Mouse (Mus musculus): ENCODE measurements around the gene Srsf12. TPM values are rescaled to one million over a fixed set of nuclear protein-coding genes. Genes with fewer than 3 reads are reported as not detected.
A peak's percentile ranks its signal among the peaks of the same experiment; 100 is the strongest.

Gene Srsf12
- polyA plus RNA-seq, 1 experiment from 2014 or later: 44.2 TPM

DNA sequence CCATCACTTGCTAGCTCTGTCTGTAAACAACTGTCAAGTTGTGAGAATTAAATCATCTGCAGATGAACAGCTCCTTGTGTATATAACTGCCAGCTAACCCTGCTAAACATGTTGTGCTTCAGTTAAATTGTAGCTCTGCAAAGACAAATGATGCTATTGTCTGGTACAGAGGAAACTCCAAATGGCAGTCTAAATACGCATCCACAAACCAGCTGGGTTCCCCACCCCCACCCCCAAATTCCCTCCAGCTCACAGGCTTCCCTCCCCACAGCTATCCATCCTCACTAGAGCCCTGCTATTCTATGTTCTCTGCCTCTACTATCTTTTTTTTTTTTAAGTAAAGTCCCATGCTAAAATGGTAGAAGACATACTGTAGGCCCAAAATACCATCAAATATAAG is 13.1 kb downstream of the Srsf12 start:
- Histone ChIP-seq H3K27me3 (replicated peaks; ENCODE audit: control insufficient read depth, insufficient read depth, low read length) (no peaks in the 10 kb centered on the region), H3K9me3 (ENCODE audit: control insufficient read depth, low read length) (no peaks in the 10 kb centered on the region), H3K4me3 (replicated peaks; ENCODE audit: low read length) (no peak overlapping the region), H3K4me1 (replicated peaks; ENCODE audit: control insufficient read depth, insufficient read depth, low read length) (no peaks in the 10 kb centered on the region), H3K4me2 (ENCODE audit: low read length) (no peak overlapping the region), H3K36me3 (ENCODE audit: control insufficient read depth, insufficient read depth) (no peaks in the 10 kb centered on the region), H3K27ac (ENCODE audit: low read length) (no peak overlapping the region), H3K9ac (replicated peaks; ENCODE audit: low read depth, low read length) (no peak overlapping the region)
- ATAC-seq: no peak
- 41% methylated on average over 1 of the region's 1 CpGs for WGBS

- Histone ChIP-seq H3K4me2 (ENCODE audit: low read length) (no peak overlapping the region), H3K4me3 (replicated peaks; ENCODE audit: low read length) (no peak overlapping the region), H3K36me3 (ENCODE audit: control insufficient read depth, insufficient read depth) (no peaks in the 10 kb centered on the region), H3K27ac (ENCODE audit: low read length) (no peak overlapping the region), H3K27me3 (replicated peaks; ENCODE audit: control insufficient read depth, insufficient read depth, low read length) (no peaks in the 10 kb centered on the region), H3K9me3 (ENCODE audit: control insufficient read depth, low read length) (no peaks in the 10 kb centered on the region), H3K9ac (replicated peaks; ENCODE audit: low read depth, low read length) (no peak overlapping the region), H3K4me1 (replicated peaks; ENCODE audit: control insufficient read depth, insufficient read depth, low read length) (no peaks in the 10 kb centered on the region)
- no peak for ATAC-seq
- WGBS: 74% methylated on average over 7 of the region's 7 CpGs
Measured at GRCm38 (mm10) chr4:33224003-33224675, 15.3 kb downstream of the Srsf12 start.

GRCm38 (mm10) chr4:33227164-33227563 is 18.4 kb downstream of the Srsf12 start:
- ATAC-seq: no peak
- no peaks in the 10 kb centered on the region for H3K27me3 ChIP-seq (replicated peaks; ENCODE audit: control insufficient read depth, insufficient read depth, low read length)
- no peak overlapping the region for H3K9ac ChIP-seq (replicated peaks; ENCODE audit: low read depth, low read length)
- H3K36me3 ChIP-seq (ENCODE audit: control insufficient read depth, insufficient read depth): no peaks in the 10 kb centered on the region
- WGBS: 90% methylated on average over 7 of the region's 7 CpGs
- H3K4me1 ChIP-seq (replicated peaks; ENCODE audit: control insufficient read depth, insufficient read depth, low read length): no peaks in the 10 kb centered on the region
- H3K9me3 ChIP-seq (ENCODE audit: control insufficient read depth, low read length): no peaks in the 10 kb centered on the region
- no peak overlapping the region for H3K27ac ChIP-seq (ENCODE audit: low read length)
- no peak overlapping the region for H3K4me3 ChIP-seq (replicated peaks; ENCODE audit: low read length)
- no peak overlapping the region for H3K4me2 ChIP-seq (ENCODE audit: low read length)

DNA sequence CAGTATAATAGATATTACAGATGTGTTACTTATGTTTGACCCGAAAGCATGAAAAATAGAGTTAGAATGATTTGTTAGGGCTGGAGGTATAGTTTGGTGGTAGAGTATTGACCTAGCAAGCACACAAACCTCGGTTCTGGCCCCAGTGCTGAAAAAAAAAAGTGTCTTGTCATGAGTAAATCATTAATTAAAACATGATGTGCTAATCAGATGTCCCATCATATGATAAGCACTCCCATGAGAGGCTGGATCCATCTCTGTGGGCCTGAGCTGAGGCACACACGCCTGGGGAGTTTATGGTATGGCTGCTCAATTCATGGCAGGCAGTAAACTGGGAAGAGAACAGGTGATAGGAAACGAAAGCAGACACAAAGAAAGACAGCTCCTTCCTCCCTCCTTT is 20.8 kb downstream of the Srsf12 start:
- no peaks in the 10 kb centered on the region for H3K27me3 ChIP-seq (replicated peaks; ENCODE audit: control insufficient read depth, insufficient read depth, low read length)
- no peak for ATAC-seq
- WGBS: 85% methylated on average over 4 of the region's 4 CpGs
- no peak overlapping the region for H3K27ac ChIP-seq (ENCODE audit: low read length)
- no peaks in the 10 kb centered on the region for H3K4me1 ChIP-seq (replicated peaks; ENCODE audit: control insufficient read depth, insufficient read depth, low read length)
- no peaks in the 10 kb centered on the region for H3K9me3 ChIP-seq (ENCODE audit: control insufficient read depth, low read length)
- H3K4me3 ChIP-seq (replicated peaks; ENCODE audit: low read length): no peak overlapping the region
- no peak overlapping the region for H3K9ac ChIP-seq (replicated peaks; ENCODE audit: low read depth, low read length)
- H3K36me3 ChIP-seq (ENCODE audit: control insufficient read depth, insufficient read depth): no peaks in the 10 kb centered on the region
- H3K4me2 ChIP-seq (ENCODE audit: low read length): no peak overlapping the region

- H3K9ac ChIP-seq (replicated peaks; ENCODE audit: low read depth, low read length): no peak overlapping the region
- no peak overlapping the region for H3K27ac ChIP-seq (ENCODE audit: low read length)
- no peak overlapping the region for H3K4me3 ChIP-seq (replicated peaks; ENCODE audit: low read length)
- no peak for ATAC-seq
- H3K27me3 ChIP-seq (replicated peaks; ENCODE audit: control insufficient read depth, insufficient read depth, low read length): no peaks in the 10 kb centered on the region
- no peaks in the 10 kb centered on the region for H3K4me1 ChIP-seq (replicated peaks; ENCODE audit: control insufficient read depth, insufficient read depth, low read length)
- no peaks in the 10 kb centered on the region for H3K9me3 ChIP-seq (ENCODE audit: control insufficient read depth, low read length)
- WGBS: 90% methylated on average over 18 of the region's 18 CpGs
- no peaks in the 10 kb centered on the region for H3K36me3 ChIP-seq (ENCODE audit: control insufficient read depth, insufficient read depth)
- H3K4me2 ChIP-seq (ENCODE audit: low read length): no peak overlapping the region
Measured at GRCm38 (mm10) chr4:33230881-33231280, 22.1 kb downstream of the Srsf12 start.

DNA sequence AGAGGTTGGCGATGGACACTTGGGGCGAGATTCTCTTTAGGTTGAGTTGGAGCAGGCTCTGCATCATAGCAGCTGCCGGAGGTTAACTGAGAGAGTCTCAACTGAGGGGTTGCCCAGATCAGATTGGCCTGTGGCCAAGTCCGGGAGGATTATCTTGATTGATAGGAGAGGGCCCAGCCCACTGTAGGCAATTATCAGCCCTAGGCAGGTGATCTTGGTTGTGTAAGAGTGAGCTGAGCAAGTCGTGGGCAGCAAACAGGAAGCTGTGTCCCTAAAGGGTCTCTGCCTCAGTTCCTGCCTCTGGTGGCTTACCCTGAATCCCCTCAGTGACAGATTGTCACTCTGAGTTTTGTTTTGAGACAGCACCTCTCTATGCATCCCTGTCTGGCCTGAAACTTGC is 33.7 kb downstream of the Srsf12 start:
- Histone ChIP-seq H3K27me3 (replicated peaks; ENCODE audit: control insufficient read depth, insufficient read depth, low read length) (no peaks in the 10 kb centered on the region), H3K4me3 (replicated peaks; ENCODE audit: low read length) (no peak overlapping the region), H3K36me3 (ENCODE audit: control insufficient read depth, insufficient read depth) (peaks cover 14% of the 10 kb centered on the region), H3K27ac (ENCODE audit: low read length) (no peak overlapping the region), H3K9me3 (ENCODE audit: control insufficient read depth, low read length) (no peaks in the 10 kb centered on the region), H3K4me1 (replicated peaks; ENCODE audit: control insufficient read depth, insufficient read depth, low read length) (peaks cover 18% of the 10 kb centered on the region), H3K4me2 (ENCODE audit: low read length) (no peak overlapping the region), H3K9ac (replicated peaks; ENCODE audit: low read depth, low read length) (no peak overlapping the region)
- 39% methylated on average over 5 of the region's 5 CpGs for WGBS
- no peak for ATAC-seq

DNA sequence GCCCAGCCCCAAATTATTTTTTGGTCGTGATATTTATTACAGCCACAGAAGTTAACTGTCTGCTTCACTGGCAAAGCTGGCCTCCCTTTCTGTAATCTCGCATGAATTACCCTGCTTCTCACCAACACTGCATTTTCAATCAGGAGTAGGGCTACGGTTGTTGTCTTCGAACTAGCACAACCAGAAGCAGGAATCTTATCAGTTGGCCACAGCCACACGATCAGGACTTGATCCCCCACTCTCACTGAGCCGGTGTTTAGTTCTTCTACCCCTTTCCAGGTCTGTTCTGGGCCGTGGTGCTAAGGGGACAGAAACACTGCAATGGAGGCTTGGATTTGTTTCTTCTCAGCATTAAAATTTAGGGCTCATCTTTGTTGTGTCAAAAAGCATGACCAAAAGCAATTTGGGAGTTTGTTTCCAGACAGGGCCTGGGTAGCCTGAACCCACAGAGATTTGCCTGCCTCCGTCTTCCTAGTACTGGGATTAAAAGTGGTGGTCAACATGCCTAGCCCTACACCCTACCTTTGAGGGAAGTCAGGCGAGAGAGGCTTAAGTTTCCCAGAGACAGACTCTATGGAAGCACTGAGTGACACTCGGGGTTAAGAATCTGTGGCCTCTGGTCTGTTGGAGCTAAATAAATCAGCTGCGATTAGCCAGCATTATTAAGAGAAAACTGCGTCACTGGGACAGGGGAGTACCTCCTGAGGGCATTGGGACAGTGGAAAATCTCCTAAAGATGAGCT is 34.4 kb downstream of the Srsf12 start:
- peak overlapping the region; percentile 19; the same call in 1 of the 2 replicates for H3K27ac ChIP-seq (ENCODE audit: low read length)
- H3K9ac ChIP-seq (replicated peaks; ENCODE audit: low read depth, low read length): no peak overlapping the region
- no peak for ATAC-seq
- peaks cover 14% of the 10 kb centered on the region for H3K36me3 ChIP-seq (ENCODE audit: control insufficient read depth, insufficient read depth)
- H3K4me2 ChIP-seq (ENCODE audit: low read length): no peak overlapping the region
- 81% methylated on average over 12 of the region's 12 CpGs for WGBS
- no peaks in the 10 kb centered on the region for H3K9me3 ChIP-seq (ENCODE audit: control insufficient read depth, low read length)
- no peak overlapping the region for H3K4me3 ChIP-seq (replicated peaks; ENCODE audit: low read length)
- H3K27me3 ChIP-seq (replicated peaks; ENCODE audit: control insufficient read depth, insufficient read depth, low read length): no peaks in the 10 kb centered on the region
- peaks cover 18% of the 10 kb centered on the region for H3K4me1 ChIP-seq (replicated peaks; ENCODE audit: control insufficient read depth, insufficient read depth, low read length)

DNA sequence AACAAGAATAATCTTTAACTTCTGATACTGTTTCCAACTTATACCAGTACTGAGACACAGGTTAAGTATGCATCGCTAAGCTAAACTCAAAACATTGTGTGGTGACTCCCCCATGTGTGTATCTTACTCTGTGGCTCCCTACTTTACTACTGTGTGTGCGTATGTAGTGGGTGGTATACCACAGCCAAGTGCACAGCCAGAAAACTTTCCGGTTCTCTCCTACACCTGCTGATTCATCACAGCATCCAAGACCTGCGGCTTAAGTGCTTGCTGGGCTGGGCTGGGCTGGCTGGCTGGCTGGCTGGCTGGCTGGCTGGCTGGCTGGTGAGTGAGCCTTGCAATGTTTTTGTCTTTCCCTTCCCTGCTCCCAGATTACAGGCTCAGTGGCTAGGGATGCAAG is 35.1 kb downstream of the Srsf12 start:
- H3K9ac ChIP-seq (replicated peaks; ENCODE audit: low read depth, low read length): no peak overlapping the region
- WGBS: 83% methylated on average over 4 of the region's 4 CpGs

GRCm38 (mm10) chr4:33245853-33246395 is 37.1 kb downstream of the Srsf12 start:
- peak overlapping the region; percentile 29 for H3K4me2 ChIP-seq (ENCODE audit: low read length)
- H3K36me3 ChIP-seq (ENCODE audit: control insufficient read depth, insufficient read depth): peaks cover 14% of the 10 kb centered on the region
- H3K27ac ChIP-seq (ENCODE audit: low read length): no peak overlapping the region
- peaks cover 24% of the 10 kb centered on the region for H3K4me1 ChIP-seq (replicated peaks; ENCODE audit: control insufficient read depth, insufficient read depth, low read length)
- no peaks in the 10 kb centered on the region for H3K9me3 ChIP-seq (ENCODE audit: control insufficient read depth, low read length)
- no peaks in the 10 kb centered on the region for H3K27me3 ChIP-seq (replicated peaks; ENCODE audit: control insufficient read depth, insufficient read depth, low read length)
- no peak for ATAC-seq
- H3K9ac ChIP-seq (replicated peaks; ENCODE audit: low read depth, low read length): no peak overlapping the region
- H3K4me3 ChIP-seq (replicated peaks; ENCODE audit: low read length): no peak overlapping the region; the same call in 1 of the 2 replicates
- WGBS: 90% methylated on average over 14 of the region's 14 CpGs

More for the DNA sequence above, 35.1 kb downstream of the Srsf12 start:
- Histone ChIP-seq H3K4me1 (replicated peaks; ENCODE audit: control insufficient read depth, insufficient read depth, low read length) (peaks cover 19% of the 10 kb centered on the region), H3K9me3 (ENCODE audit: control insufficient read depth, low read length) (no peaks in the 10 kb centered on the region), H3K36me3 (ENCODE audit: control insufficient read depth, insufficient read depth) (peaks cover 14% of the 10 kb centered on the region), H3K4me3 (replicated peaks; ENCODE audit: low read length) (no peak overlapping the region), H3K27me3 (replicated peaks; ENCODE audit: control insufficient read depth, insufficient read depth, low read length) (no peaks in the 10 kb centered on the region), H3K27ac (ENCODE audit: low read length) (no peak overlapping the region), H3K4me2 (ENCODE audit: low read length) (no peak overlapping the region)
- ATAC-seq: no peak

Data from forebrain, embryonic 16.5 days (tissue).